Mouse (Mus musculus): Measurements from ENCODE around the gene Hsd11b2.

DNA sequence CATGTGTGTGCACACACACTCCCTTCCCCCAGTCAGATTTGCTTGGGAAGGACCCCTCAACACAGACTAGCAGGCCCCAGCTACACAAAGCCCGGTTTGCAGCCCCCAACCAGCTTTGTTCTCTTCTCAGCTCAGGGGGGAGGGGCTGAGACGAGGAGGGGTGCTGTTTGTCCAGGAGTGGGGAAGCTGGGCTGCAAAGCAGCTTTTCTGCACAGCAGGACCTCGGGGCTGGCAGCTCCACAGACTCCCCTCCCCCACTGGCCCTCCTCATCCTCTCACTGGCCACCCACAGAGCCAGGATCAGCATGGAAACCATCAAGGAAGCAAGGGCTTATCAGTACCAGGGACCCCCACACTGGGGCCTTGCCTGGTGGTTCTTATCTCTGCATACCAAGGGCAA, 2.5 kb downstream of the Hsd11b2 start:
- TF ChIP-seq CTCF (conservative IDR thresholded peaks at IDR 0.05; ENCODE audit: low read length) = no peak
- no peak for TF ChIP-seq POU5F1 (IDR thresholded peaks at IDR 0.05; ENCODE audit: borderline replicate concordance, low read length)
- no peak for TF ChIP-seq NANOG (IDR thresholded peaks at IDR 0.05; ENCODE audit: borderline replicate concordance, low read length)

Measured in E14TG2a.4 (cell line).